Mouse (Mus musculus) spleen, adult 12 weeks (tissue): Measurements from ENCODE around the gene Irak2.
"Not testable (repeated sequence)": the region's sequence is repeated elsewhere in the genome, so short reads cannot be mapped to it uniquely, and the experiment has no call there.

Experiments
- DNase-seq: peaks from one replicate; pipeline ENCODE4 v3.0.0; 2022; ENCODE audit warnings: low spot score

The Irak2 gene

DNA sequence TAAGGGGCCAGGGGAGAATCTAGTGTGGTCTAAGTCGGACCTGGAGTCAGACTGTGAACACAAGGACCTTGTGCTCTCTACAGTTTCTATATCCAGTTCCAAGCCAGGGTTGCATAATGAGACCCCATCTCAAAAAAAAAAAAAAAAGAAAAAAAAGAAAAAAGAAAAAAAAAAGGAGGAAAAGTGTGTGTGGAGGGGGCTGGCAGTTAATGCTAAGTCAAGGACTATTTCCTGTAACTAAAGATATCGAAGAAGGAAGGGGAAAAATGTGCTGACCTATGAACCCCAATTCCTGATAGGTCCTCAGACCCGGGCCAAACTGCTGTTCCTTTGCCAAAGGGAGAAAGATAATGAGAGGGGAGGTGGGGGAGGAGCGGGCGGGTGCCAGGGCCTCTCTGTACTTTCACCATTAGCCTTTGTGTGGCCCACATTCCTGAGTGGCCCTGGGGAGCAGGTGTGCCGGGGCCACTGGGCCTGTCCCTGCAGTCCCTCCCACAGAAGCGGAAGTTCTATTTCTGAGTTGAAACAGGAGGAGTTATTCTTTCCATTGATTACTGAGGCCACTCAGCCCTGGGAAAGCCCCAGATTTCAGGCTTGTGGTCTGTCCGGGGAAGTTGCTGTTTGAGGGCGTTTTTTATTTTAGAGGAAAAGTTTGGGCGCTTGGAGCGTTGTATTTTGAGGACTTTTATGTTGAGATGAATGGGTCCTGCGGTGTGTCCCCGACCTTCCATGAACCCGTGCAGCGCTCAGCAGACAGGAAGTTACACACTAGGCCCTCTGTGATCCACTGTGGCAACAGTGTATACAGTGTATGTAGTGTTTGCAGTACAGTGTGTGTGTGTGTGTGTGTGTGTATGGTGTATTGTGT, 30.3 kb downstream of the Irak2 start:
- peak; percentile 46 for DNase-seq

DNA sequence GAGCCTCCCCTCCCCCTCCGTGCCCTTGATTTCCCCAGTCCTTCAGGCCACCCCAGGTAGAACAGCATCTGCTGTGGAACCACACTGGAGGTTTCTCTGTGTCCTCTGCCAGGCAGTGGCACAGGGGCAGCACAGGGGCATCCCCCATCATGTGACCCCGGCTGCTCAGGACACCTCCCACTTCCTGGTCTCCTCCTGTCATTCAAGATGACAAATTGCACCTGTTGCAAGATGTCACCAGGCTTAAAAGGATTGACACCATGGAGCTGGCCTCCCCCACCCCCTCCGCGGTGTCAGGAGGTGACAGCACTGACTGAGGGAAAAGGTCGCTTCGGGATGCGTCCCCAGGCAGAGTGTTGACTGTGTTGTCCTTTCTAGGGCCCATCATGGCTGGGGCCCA, 31.6 kb downstream of the Irak2 start:
- peak; percentile 31 for DNase-seq

DNA sequence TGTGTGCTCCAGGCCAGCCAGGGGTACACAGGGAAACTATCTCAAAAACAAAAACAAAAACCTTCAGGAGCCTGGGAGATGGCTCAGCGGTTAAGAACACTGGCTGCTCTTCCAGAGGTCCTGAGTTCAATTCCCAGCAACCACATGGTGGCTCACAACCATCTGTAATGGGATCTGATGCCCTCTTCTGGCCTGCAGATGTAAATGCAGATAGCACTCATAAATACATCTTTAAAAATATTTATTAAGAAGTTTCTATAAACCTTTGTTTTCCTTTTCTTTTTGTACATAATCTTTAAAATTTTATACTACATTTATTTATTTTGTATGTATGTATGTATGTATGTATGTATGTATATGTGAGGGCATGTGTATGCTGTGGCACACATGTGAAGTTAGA, 33.8 kb downstream of the Irak2 start:
- not testable (repeated sequence) for DNase-seq

DNA sequence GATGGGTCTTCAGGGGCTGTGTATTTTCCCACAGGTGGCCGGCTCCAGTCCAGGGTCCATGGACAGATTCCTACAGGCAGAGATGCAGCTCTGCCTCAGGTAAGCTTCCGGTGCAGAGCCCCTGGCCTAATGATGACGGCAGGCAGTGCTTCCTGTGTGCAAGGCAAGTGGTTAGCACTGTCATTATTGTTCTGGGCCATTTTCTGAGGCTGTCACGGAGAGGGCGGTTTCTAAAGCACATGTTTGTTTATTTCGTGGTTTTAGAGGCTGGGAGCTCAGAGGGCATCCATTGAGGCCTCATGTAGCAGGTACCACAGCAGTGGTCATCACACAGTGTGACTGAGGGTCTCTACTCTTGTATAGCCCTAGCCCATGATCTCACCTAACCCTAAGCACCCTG, 34.7 kb downstream of the Irak2 start:
- no peak for DNase-seq

DNA sequence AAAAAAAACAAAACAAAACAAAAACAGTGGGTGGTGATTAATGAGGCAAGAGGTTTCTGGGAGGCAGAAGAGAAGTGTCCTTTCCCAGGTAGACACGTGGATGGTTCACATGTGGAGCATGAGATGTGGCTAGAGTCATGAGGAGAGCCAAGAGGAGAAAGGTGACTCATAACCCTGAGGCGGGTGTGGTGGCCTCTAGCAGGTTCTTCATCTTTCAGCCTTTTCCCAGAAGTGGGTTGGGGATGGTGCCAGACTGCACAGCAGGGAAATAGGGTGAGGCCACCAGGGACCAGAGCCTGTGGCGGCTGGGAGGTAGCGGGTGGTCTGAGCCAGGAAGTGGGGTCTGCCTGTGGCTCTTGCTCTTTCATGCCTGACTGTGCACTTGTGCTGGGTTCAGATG, 37.0 kb downstream of the Irak2 start:
- no peak for DNase-seq

DNA sequence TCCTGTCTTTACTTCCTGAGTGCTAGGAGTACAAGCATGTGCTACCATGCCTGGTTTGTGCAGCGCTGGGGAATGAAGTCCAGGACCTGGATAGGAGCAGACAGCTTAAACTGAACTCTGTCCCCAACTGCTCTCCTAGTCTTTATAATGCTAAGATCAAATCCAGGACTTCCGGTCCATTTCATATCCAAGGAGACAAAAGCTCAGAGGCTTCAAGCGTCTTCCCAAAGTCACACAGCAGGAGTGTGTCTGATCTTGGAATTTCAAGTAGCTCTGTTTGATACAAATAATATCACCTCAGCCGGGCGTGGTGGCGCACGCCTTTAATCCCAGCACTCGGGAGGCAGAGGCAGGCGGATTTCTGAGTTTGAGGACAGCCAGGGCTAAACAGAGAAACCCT, 37.7 kb downstream of the Irak2 start:
- DNase-seq, result no peak

DNA sequence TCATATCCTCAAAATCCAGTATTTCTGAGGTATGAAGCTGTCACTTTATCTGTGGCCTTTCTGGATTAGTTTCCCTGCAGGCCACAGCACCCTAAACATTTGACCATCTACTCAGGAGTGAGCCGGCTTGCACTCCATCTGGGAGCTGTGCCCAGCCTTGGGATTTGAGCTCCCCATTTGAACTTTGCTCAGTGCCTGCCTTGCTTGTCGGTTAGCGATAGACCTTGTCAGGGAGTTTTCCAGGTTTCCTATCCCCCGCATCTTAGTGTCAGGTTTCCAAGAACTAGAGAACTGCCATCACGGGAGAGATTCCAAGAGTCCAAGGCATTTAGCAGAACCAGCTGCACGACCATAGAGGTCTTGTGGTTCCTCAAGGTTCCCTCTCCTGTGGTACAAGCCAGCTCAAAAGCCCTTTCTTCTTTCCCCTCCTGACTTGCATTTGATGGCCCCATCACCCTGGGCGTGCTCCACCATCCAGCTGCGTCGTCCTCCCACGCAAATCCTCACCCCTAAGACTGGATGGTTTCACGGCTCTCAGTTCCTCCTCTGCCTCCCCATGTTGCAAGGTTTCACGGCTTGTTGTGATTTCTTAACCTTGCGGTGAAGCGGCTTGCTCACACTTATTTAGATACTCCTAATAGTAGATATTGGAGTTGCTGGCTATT, 38.9 kb downstream of the Irak2 start:
- DNase-seq, result no peak

DNA sequence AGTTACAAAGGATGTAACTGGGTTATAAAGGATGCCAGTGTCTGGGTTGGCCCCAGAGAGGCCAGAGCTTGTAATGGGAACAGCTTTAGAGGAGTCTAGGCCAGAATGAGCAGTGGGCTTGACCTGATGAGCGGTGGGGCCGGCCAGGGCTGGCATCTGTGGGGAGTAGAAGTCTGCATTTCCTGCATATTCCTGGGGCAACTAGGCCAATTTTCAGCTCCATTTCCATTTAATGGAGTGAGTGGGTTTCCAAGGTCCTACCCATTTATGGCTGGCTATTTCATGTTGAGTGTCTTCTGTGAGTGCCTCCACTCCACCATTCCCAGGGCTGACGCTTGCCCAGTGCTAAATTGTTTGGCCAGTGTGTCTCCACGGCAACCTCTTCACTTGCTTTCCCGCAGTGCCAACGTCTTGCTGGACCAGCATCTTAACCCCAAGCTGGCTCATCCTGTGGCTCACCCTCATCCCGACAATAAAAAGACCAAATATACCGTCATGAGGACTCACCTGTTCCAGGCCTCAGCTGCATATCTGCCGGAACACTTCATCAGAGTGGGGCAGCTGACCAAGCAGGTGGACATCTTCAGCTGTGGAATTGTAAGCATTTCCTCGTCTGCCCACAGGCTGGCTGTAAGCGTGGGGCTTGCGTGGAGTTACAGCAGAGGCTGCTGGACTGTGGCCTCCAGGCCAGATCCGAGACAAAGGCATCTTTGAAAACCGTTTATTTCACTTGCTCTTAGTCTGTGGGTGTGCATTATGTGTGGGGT, 40.2 kb downstream of the Irak2 start:
- no peak for DNase-seq

DNA sequence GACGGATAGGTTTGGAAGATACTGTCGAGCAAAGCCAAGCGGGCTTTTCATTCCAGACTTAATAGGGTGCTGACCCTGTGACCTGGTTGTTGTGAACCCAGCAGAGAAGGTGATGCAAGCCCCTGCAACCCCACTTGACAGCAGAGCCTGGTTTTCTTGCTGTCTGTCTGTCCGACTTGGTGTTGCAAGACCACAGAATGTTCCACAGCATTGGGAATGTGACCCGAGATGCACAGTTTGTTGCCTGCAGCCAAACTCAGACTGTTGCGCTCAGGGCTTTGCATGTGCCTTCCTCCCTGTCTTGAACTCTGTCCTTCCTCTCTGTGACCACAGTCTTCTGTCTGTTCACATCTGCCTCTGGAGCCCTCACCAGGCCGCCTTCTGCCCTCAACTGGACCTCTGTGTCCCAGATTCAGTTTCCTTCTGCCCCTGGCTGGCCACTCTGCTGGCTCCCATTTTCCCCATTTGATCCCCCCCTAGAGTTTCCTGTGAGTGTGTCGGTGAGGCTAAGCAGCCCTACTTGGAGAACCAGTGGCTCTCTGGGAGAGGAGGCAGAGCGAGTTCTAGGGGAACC, 41.8 kb downstream of the Irak2 start:
- no peak for DNase-seq

DNA sequence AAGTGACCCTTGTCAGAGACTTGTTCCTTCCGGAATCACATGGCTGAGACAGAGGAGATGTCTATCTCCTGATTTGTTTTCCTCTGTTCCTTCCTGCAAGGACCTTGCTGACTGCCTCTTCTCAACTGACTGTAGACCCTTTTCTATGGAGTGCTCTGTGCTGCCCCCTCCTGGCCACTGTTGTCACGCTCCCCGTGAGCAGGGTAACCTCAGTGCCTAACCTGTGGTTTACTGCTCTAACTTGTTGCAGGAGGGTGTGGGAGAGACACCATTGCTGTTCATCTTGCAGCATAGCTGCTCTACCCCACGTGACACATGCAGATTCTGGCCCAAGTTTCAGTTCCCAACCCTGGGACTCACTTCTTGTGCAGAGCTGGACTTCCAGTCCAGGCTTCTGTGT, 43.0 kb downstream of the Irak2 start:
- peak; percentile 74 for DNase-seq

DNA sequence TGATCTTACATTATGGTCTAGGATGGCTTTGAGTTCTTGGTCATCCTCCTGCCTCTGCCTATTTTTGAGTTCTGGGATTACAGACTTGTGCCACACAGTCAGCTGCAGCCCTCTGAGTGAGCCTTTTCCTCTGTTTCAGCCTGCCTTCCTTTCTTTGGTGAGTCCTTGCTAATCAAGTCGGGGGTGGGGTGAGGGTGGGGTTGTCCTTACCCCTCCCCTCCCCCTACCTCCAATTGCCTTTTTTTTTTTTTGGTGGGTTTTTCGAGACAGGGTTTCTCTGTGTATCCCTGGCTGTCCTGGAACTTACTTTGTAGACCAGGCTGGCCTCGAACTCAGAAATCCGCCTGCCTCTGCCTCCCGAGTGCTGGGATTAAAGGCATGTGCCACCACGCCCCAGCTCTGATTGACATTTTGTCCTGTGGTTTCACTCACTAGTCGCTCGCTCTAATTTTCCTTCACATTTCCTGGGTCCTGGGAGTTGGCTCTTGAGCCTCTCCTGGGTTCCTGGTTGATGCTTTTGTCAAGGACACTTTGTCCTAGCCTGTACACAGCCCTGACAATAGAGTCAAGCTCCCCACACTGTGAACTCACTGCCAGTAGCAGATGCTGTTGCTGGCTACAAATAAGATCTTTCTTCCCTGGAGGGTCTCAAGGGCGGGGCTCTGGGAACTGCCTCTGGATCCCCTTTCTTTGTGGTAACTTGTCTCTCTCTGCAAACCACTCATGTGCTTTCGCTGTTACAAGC, 45.0 kb downstream of the Irak2 start:
- no peak for DNase-seq

DNA sequence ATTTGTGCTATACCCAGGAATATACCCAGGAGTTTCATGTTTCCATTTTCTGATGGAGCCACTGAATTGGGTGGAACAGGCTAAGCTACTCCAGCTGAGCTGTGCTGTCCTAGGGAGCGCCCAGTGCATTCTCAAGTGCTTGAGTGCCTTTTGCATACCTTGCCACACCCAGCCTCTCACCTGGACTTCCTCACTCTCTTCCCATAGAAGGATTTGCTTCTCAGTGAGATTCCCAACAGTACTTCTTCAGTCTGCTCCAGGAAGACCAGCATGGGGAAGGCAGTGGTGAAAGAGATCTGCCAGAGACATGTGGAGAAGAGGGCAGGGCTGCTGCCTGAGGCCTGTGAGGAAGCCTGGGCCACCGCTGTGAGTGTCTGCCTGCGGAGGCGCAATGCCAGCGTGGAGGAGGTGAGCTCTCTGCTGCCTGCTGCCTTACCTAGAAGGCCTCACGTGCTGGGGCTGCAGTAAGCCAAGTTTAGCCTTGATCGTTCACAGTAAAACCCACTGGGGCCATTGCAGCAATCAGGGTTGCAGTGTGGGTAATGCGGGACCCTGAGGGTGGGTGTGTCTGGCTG, 48.4 kb downstream of the Irak2 start:
- no peak for DNase-seq

DNA sequence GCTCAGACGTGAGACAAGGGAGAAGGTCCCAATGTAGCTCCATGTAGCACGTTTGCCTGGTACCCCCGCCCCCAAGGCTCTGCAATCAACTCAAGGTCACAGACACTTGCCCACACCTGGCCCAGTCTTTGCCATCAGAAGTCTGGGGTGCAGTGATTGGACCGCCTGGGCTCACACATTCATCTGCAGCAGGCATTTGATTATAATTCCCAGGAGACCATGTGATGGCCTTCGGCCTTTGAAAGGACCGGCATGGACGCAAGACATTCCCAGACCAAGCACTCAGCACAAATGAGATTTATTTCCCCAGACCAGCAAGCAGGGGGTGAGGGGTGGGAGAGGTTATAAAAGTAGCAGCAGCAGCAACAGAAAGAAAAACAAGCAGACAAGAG, 51.7 kb downstream of the Irak2 start:
- no peak for DNase-seq

DNA sequence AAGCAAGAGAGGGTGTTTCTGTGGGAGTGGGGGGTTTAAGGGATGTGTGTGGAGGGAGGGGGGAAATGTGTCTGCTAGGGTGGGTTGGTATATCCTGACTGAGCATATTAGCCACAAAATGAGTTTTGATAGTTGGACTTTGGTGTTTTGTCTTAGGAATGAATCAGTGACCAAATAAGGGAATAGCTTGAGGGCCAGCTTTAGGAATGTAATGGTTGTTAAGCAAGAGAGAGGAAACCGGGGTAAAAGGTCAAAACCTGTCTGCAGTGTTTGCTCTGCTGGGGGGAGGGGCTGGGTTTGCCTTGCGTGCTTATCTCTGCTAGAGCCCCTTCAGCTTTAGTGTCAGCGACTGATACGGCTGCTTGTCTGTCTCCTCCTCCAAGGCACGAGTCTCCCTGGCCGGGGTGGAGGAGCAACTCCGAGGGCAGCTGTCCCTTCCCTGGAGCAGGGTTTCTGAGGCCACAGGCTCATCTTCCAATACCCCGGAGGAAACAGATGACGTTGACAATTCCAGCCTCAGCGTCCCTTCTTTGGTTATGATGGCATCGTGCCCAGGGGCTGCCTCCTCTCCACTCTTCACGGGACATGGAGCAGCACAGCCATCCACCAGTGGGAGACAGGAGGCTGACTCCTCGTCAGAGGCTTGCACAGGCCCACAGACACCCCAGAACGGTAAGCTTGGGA, 52.3 kb downstream of the Irak2 start:
- peak; percentile 69 for DNase-seq

DNA sequence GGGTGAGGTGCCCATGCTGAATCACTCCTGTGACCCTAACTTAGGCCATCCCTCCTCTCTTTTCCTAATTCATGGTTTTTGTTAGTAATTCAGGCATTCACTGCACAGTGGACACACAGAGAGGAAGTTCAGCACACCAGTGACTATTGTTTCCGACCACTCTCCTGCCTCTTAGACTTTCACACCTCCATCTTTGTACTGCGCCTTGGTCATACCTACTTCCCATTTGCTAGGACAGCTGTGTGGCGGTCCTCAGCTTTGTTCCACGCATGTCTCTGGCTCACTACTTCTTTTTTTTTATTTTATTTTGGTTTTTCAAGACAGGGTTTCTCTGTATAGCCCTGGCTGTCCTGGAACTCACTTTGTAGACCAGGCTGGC, 52.8 kb downstream of the Irak2 start:
- no peak for DNase-seq

DNA sequence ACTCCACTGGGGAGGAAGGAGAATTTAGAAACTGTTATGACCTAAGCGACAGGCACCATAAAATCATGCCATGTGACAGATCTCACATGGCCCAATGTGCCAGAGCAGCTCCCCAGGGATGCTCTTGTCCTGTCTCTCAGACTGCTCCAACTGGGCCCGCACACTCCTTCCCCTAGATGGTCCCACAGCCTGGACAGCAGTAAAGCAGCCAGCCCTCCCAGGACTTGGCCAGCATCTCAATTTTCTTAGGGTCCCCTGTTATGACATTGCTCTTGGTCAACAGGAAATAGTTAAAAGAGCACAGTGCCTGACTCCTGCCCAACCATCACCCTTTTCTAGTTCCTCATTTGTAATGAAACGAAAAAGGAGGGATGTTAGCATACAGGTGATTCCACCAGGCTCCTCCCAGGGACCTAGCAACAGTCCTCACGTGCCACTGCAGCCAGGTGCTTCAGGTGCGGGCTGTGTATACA, 54.4 kb downstream of the Irak2 start:
- no peak for DNase-seq

DNA sequence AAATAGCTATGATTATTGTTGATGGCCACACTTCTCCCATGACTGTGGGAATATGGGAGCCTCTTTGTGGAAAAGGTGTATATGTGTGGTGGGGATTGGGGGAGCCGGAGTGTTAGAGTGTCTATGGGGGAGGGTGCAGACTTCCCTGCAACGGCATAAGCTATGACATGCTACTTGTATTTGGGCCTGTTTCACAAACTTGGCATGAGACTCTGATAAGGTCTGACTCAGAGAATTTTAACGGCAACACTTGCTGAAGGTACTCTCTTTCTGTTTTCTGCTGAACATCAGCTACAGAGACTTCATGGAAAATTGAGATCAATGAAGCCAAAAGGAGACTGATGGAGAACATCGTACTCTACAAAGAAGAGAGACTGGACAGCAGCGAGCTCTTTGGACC, 55.1 kb downstream of the Irak2 start:
- no peak for DNase-seq

DNA sequence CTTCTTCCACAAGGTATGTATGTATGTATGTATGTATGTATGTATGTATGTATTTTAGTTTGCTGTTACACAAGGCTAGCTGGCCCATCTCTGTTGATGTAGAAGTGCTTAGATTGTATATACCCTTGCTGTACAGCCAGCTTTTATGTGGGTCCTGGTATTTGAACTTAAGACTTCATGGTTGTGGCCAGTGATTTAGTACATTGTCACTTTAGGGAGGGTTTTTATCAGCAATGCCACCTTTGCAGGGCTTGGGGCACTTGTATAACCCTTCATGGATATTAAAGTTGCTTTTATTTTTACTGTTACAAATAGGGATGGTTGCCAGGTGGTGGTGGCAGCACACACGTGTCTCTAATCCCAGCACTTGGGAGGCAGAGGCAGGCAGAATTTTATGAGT, 56.9 kb downstream of the Irak2 start:
- no peak for DNase-seq

DNA sequence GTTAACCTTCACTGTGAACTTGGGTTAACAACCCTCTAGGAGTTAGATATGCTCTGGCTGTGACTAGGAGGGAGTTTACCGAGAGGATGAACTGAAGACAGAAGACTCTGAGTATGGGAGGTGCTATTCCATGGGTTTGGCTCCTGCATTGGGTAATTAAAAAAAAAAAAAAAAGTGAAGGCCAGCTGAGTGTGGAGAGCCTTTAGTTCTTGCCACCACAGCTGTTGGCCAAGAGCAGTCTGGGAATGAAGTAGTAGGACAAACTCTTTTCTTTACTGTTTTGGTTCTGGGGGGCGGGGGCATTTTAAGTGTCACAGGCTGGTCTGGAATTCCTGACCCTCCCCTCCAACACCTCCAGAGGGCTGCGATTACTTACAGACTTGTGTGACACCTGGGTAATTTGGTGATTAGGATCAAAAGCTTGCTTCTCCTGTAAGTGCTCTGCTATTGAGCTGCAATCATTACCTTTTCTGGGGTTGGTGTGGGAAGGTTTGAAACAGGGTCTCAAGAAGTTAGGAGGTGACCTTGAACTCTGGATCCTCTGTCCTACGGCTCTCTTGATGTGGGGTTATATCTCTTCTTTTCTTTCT, 57.6 kb downstream of the Irak2 start:
- DNase-seq, result no peak

DNA sequence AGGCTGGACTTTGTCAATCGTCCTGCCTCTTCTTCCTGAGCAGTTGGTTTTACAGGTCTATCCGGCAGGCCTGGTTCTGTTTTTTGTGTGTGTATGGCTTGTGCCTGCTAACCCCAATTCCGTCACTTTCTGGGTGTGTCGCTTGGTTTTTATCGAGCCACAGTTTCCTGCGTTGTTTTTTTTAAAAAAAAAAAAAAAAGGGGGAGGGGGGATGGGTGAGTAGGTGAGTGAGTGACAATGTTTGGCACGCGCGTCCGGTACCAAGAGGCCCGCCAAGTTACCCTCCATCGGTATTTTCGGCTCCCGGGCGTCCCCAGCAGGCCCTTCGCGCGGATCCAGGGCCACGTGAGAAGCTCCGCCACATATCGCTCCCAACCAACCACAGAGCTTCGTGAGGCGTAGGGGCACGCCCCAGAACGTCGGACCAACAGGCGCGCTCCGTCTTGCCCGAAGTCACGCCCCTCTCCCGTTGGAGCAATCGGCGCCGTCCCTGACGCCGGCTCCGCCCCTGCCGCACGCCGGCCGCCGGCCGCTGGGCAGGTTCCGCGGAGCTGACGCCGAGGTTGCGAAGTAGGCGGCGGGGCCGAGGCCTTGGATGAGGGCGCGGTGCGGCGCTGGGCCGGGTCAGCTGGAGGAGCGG, 58.4 kb downstream of the Irak2 start, which contains the start of gene Tatdn2:
Gene Tatdn2 (plus strand): TSS at position 469 of the 640 bp plus-strand sequence.
- DNase-seq, result peak; percentile 94
